Mouse (Mus musculus) kidney, postnatal 0 days (tissue): ENCODE results near the gene Hspb6. TPM values are rescaled to one million over a fixed set of nuclear protein-coding genes. Genes with fewer than 3 reads are reported as not detected.

ENCODE experiments used
- ATAC-seq: fragments of 200-750 bp; cut with Nextera tagmentation; replicated peaks from 2 replicates; pipeline ENCODE4 v1.8.0; 2017; ENCODE audit warnings: low read depth, moderate number of reproducible peaks, moderate TSS enrichment, moderate library complexity; ENCODE audit not compliant: low FRiP score
- DNase-seq: peaks from one replicate; pipeline ENCODE4 v3.0.0-alpha.2; 2016; ENCODE audit warnings: low spot score
- H3K27ac ChIP-seq: fragments of 300-500 bp; sonication (generic); 2 replicates; pipeline ENCODE4 v1.5.1; 2014; ENCODE audit warnings: mild to moderate bottlenecking
- H3K27me3 ChIP-seq: fragments of 300-500 bp; sonication (generic); 2 replicates; pipeline ENCODE4 v1.6.1; 2014; ENCODE audit warnings: low read length, mixed read lengths; ENCODE audit not compliant: insufficient read depth
- H3K36me3 ChIP-seq: fragments of 300-500 bp; sonication (generic); 2 replicates; pipeline ENCODE4 v1.6.1; 2014; ENCODE audit warnings: low read length, mixed read lengths; ENCODE audit not compliant: insufficient read depth
- H3K4me1 ChIP-seq: fragments of 300-500 bp; sonication (generic); replicated peaks from 2 replicates; pipeline ENCODE4 v1.6.1; 2014; ENCODE audit warnings: antibody characterized with exemption, low read length, mixed read lengths; ENCODE audit not compliant: insufficient read depth
- H3K4me2 ChIP-seq: fragments of 300-500 bp; sonication (generic); 2 replicates; pipeline ENCODE4 v1.6.1; 2014; ENCODE audit warnings: mild to moderate bottlenecking, low read length, moderate library complexity, mixed read lengths
- H3K4me3 ChIP-seq: fragments of 300-500 bp; sonication (generic); replicated peaks from 2 replicates; pipeline ENCODE4 v1.5.1; 2014; ENCODE audit warnings: low read depth, low read length
- H3K9ac ChIP-seq: fragments of 300-500 bp; sonication (generic); 2 replicates; pipeline ENCODE4 v1.6.1; 2014; ENCODE audit warnings: low read depth, low read length
- H3K9me3 ChIP-seq: fragments of 300-500 bp; sonication (generic); replicated peaks from 2 replicates; pipeline ENCODE4 v1.6.1; 2016; ENCODE audit warnings: low read length, inconsistent platforms, mixed read lengths
- CTCF ChIP-seq: IDR thresholded peaks from 2 replicates; pipeline ENCODE4 v1.5.1; 2016; ENCODE audit warnings: antibody characterized with exemption, low read depth, mild to moderate bottlenecking, moderate library complexity
- WGBS: fragments of 180-500 bp; shearing (Covaris S2); extraction: QIAGEN DNeasy Blood & Tissue Kit; methylation state at CpG from one replicate; pipeline ENCODE4 v1.1.7; 2014; 5-methylcytosine and 5-hydroxymethylcytosine counted together
- polyA plus RNA-seq: library from polyadenylated mRNA; unstranded; fragments of >200 nt; fragmentation: Nextera tagmentation; extraction: Ambion mirVana; gene quantifications from 2 replicates; pipeline ENCODE4 v1.2.1, GENCODE M21; 2015

Hspb6 gene
- polyA plus RNA-seq, 1 experiment from 2014 or later = 17.7 TPM

- 78% methylated on average over 2 of the region's 2 CpGs for WGBS
- peaks cover 89% of the 10 kb centered on the region for H3K36me3 ChIP-seq
- no peaks in the 10 kb centered on the region for H3K27me3 ChIP-seq
- H3K9ac ChIP-seq = no peak overlapping the region
- DNase-seq = no peak
- H3K9me3 ChIP-seq = no peaks in the 10 kb centered on the region
- no peak overlapping the region for H3K4me3 ChIP-seq
- no peak overlapping the region for H3K27ac ChIP-seq
- ATAC-seq = no peak
- no peak for TF ChIP-seq CTCF
- no peaks in the 10 kb centered on the region for H3K4me1 ChIP-seq
- no peak overlapping the region for H3K4me2 ChIP-seq
Measured at GRCm38 (mm10) chr7:30572969-30573368, 21.0 kb downstream of the Hspb6 start.

GRCm38 (mm10) chr7:30579950-30580349 is 28.0 kb downstream of the Hspb6 start:
- ATAC-seq = no peak
- Histone ChIP-seq H3K9ac (no peak overlapping the region), H3K27ac (no peak overlapping the region), H3K36me3 (peaks cover 94% of the 10 kb centered on the region), H3K4me2 (no peak overlapping the region), H3K9me3 (no peaks in the 10 kb centered on the region), H3K4me1 (no peaks in the 10 kb centered on the region), H3K27me3 (no peaks in the 10 kb centered on the region), H3K4me3 (no peak overlapping the region)
- no peak for DNase-seq
- 93% methylated on average over 8 of the region's 8 CpGs for WGBS
- no peak for TF ChIP-seq CTCF

- 85% methylated on average over 16 of the region's 16 CpGs for WGBS
- H3K9ac ChIP-seq = no peak overlapping the region
- DNase-seq = no peak
Measured at GRCm38 (mm10) chr7:30581547-30581946, 29.6 kb downstream of the Hspb6 start.

GRCm38 (mm10) chr7:30584339-30584738 is 32.4 kb downstream of the Hspb6 start:
- TF ChIP-seq CTCF = no peak
- Histone ChIP-seq H3K4me3 (no peak overlapping the region), H3K4me1 (peaks cover 6% of the 10 kb centered on the region; the same call in 1 of the 2 replicates), H3K27ac (no peak overlapping the region), H3K36me3 (peaks cover 65% of the 10 kb centered on the region), H3K4me2 (no peak overlapping the region), H3K9ac (no peak overlapping the region), H3K27me3 (no peaks in the 10 kb centered on the region), H3K9me3 (no peaks in the 10 kb centered on the region)
- 89% methylated on average over 10 of the region's 10 CpGs for WGBS
- no peak for DNase-seq
- ATAC-seq = no peak

More at GRCm38 (mm10) chr7:30581547-30581946, 29.6 kb downstream of the Hspb6 start:
- Histone ChIP-seq H3K4me3 (no peak overlapping the region), H3K9me3 (no peaks in the 10 kb centered on the region), H3K27me3 (no peaks in the 10 kb centered on the region), H3K4me1 (no peaks in the 10 kb centered on the region), H3K27ac (no peak overlapping the region), H3K4me2 (no peak overlapping the region), H3K36me3 (peaks cover 89% of the 10 kb centered on the region)
- TF ChIP-seq CTCF = no peak
- peak; percentile 61 for ATAC-seq

GRCm38 (mm10) chr7:30585170-30585569 is 33.2 kb downstream of the Hspb6 start:
- Histone ChIP-seq H3K36me3 (peaks cover 57% of the 10 kb centered on the region), H3K9me3 (no peaks in the 10 kb centered on the region), H3K4me1 (peaks cover 12% of the 10 kb centered on the region), H3K9ac (no peak overlapping the region), H3K27ac (no peak overlapping the region), H3K27me3 (no peaks in the 10 kb centered on the region), H3K4me3 (no peak overlapping the region), H3K4me2 (no peak overlapping the region)
- TF ChIP-seq CTCF = no peak
- ATAC-seq (no peak), DNase-seq (no peak)
- WGBS = 94% methylated on average over 7 of the region's 7 CpGs

GRCm38 (mm10) chr7:30586455-30587020 is 34.6 kb downstream of the Hspb6 start:
- H3K27ac ChIP-seq = no peak overlapping the region
- DNase-seq (no peak), ATAC-seq (no peak)
- H3K27me3 ChIP-seq = no peaks in the 10 kb centered on the region
- no peaks in the 10 kb centered on the region for H3K9me3 ChIP-seq
- TF ChIP-seq CTCF = no peak
- H3K4me3 ChIP-seq = no peak overlapping the region
- peaks cover 12% of the 10 kb centered on the region for H3K4me1 ChIP-seq
- H3K9ac ChIP-seq = no peak overlapping the region
- H3K36me3 ChIP-seq = peaks cover 48% of the 10 kb centered on the region
- 86% methylated on average over 28 of the region's 28 CpGs for WGBS
- H3K4me2 ChIP-seq = peak overlapping the region; percentile 91; the same call in 1 of the 2 replicates
